Mouse (Mus musculus) lung, postnatal 36 days (tissue): ENCODE data around the gene Glrx.

Experiments
- DNase-seq: peaks from one replicate; pipeline ENCODE4 v3.0.0; 2022; ENCODE audit warnings: mixed read lengths

Glrx gene

GRCm38 (mm10) chr13:75892291-75892690, 52.6 kb downstream of the Glrx start:
- DNase-seq, result no peak

- DNase-seq, result no peak
Observed at GRCm38 (mm10) chr13:75892876-75893275, 53.2 kb downstream of the Glrx start.
